Mouse (Mus musculus): ENCODE results near the gene Osbpl3.

DNA sequence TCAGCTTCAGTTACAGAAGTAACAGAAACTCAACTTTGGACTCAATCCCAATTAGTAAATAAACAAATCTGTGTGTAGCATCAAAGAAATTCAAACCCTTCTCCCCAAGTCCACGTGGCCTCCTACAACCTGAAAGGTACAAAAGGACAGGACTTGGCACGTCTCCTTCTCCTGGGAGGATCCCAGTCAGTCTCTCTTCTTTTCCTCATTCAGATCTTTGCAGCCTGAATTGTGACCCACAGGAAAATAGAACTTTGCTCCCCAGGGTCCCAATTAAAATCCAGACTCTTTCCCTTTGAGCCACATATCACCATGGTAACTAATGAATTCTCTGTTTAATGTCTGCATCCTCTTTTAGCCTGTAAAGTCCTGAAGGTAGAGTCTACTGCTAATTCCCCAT, 10.4 kb downstream of the Osbpl3 start:
- no peak for TF ChIP-seq CTCF (IDR thresholded peaks at IDR 0.05; ENCODE audit: low read depth)
- TF ChIP-seq EP300 (optimal IDR thresholded peaks at IDR 0.05), result no peak

Measured in stomach, postnatal 0 days (tissue).